Mouse (Mus musculus) stomach, embryonic 15.5 days (tissue): ENCODE measurements at regions not wholly inside any gene's neighbourhood (a gene's known extent, or its start where the extent isn't known, plus 50 kb on each side); places are given as distances from the start of the nearest gene placed in this dataset.
A peak's percentile ranks its signal among the peaks of the same experiment; 100 is the strongest.

Source experiments
- ATAC-seq: fragments of 200-750 bp; cut with Nextera tagmentation; 2 replicates; pipeline ENCODE4 v1.8.0; 2017; ENCODE audit warnings: low read depth, moderate number of reproducible peaks, moderate TSS enrichment; ENCODE audit not compliant: insufficient read depth, low FRiP score
- H3K27ac ChIP-seq: fragments of 300-500 bp; sonication (generic); 2 replicates; pipeline ENCODE4 v1.5.1; 2015; ENCODE audit warnings: mild to moderate bottlenecking, inconsistent platforms
- H3K27me3 ChIP-seq: fragments of 300-500 bp; sonication (generic); replicated peaks from 2 replicates; pipeline ENCODE4 v1.6.1; 2015; ENCODE audit warnings: inconsistent platforms
- H3K36me3 ChIP-seq: fragments of 300-500 bp; sonication (generic); 2 replicates; pipeline ENCODE4 v1.6.1; 2015; ENCODE audit warnings: inconsistent platforms
- H3K4me1 ChIP-seq: fragments of 300-500 bp; sonication (generic); 2 replicates; pipeline ENCODE4 v1.6.1; 2015; ENCODE audit warnings: inconsistent platforms
- H3K4me2 ChIP-seq: fragments of 300-500 bp; sonication (generic); 2 replicates; pipeline ENCODE4 v1.6.1; 2015; ENCODE audit warnings: mild to moderate bottlenecking, inconsistent platforms
- H3K4me3 ChIP-seq: fragments of 300-500 bp; sonication (generic); replicated peaks from 2 replicates; pipeline ENCODE4 v1.5.1; 2015; ENCODE audit warnings: inconsistent platforms
- H3K9ac ChIP-seq: fragments of 300-500 bp; sonication (generic); 2 replicates; pipeline ENCODE4 v1.6.1; 2015; ENCODE audit warnings: inconsistent platforms
- H3K9me3 ChIP-seq: fragments of 300-500 bp; sonication (generic); 2 replicates; pipeline ENCODE4 v1.6.1; 2016; ENCODE audit warnings: inconsistent platforms
- WGBS: fragments of 180-500 bp; shearing (Covaris S2); methylation state at CpG from one replicate; pipeline ENCODE4 v1.1.7; 2015; 5-methylcytosine and 5-hydroxymethylcytosine counted together

- H3K9ac ChIP-seq, result no peak overlapping the region
- H3K27me3 ChIP-seq, result no peaks in the 10 kb centered on the region
- H3K36me3 ChIP-seq, result no peaks in the 10 kb centered on the region
- no peak for ATAC-seq
- 0 out of 2 replicates have a peak, but pooled peaks cover 2% of the 10 kb centered on the region for H3K4me1 ChIP-seq
- WGBS, result 74% methylated on average over 13 of the region's 13 CpGs
- H3K4me2 ChIP-seq, result no peak overlapping the region
- H3K4me3 ChIP-seq, result no peak overlapping the region
- no peak overlapping the region for H3K27ac ChIP-seq
- H3K9me3 ChIP-seq, result no peaks in the 10 kb centered on the region
Measured at GRCm38 (mm10) chr8:10862442-10862841, 145.8 kb downstream of the Irs2 start.

- no peaks in the 10 kb centered on the region for H3K9me3 ChIP-seq
- H3K4me2 ChIP-seq, result no peak overlapping the region
- 70% methylated on average over 4 of the region's 4 CpGs for WGBS
- no peaks in the 10 kb centered on the region for H3K27me3 ChIP-seq
- ATAC-seq, result no peak
- H3K9ac ChIP-seq, result no peak overlapping the region
- no peak overlapping the region for H3K27ac ChIP-seq
- H3K36me3 ChIP-seq, result no peaks in the 10 kb centered on the region
- H3K4me3 ChIP-seq, result no peak overlapping the region
- H3K4me1 ChIP-seq, result 0 out of 2 replicates have a peak, but pooled peaks cover 4% of the 10 kb centered on the region
Measured at GRCm38 (mm10) chr8:10860810-10861209, 147.4 kb downstream of the Irs2 start.

GRCm38 (mm10) chr8:10857874-10858273, 150.4 kb downstream of the Irs2 start:
- Histone ChIP-seq H3K27me3 (no peaks in the 10 kb centered on the region), H3K27ac (no peak overlapping the region), H3K4me2 (no peak overlapping the region), H3K9me3 (no peaks in the 10 kb centered on the region), H3K4me1 (0 out of 2 replicates have a peak, but pooled peaks cover 4% of the 10 kb centered on the region), H3K4me3 (no peak overlapping the region), H3K9ac (no peak overlapping the region), H3K36me3 (no peaks in the 10 kb centered on the region)
- WGBS, result 85% methylated on average over 3 of the region's 3 CpGs
- ATAC-seq, result no peak

- Histone ChIP-seq H3K27me3 (no peaks in the 10 kb centered on the region), H3K9me3 (no peaks in the 10 kb centered on the region), H3K27ac (no peak overlapping the region; the same call in 1 of the 2 replicates), H3K4me1 (0 out of 2 replicates have a peak, but pooled peaks cover 4% of the 10 kb centered on the region), H3K36me3 (no peaks in the 10 kb centered on the region), H3K4me3 (no peak overlapping the region), H3K4me2 (no peak overlapping the region), H3K9ac (no peak overlapping the region)
- 58% methylated on average over 15 of the region's 15 CpGs for WGBS
- ATAC-seq, result peak; percentile 65
Measured at GRCm38 (mm10) chr8:10856996-10857720, 151.1 kb downstream of the Irs2 start.

- H3K27me3 ChIP-seq, result no peaks in the 10 kb centered on the region
- H3K9ac ChIP-seq, result no peak overlapping the region
- 0 out of 2 replicates have a peak, but pooled peaks cover 4% of the 10 kb centered on the region for H3K4me1 ChIP-seq
- no peaks in the 10 kb centered on the region for H3K9me3 ChIP-seq
- 87% methylated on average over 3 of the region's 3 CpGs for WGBS
- no peaks in the 10 kb centered on the region for H3K36me3 ChIP-seq
- no peak overlapping the region for H3K4me2 ChIP-seq
- no peak overlapping the region for H3K27ac ChIP-seq
- no peak for ATAC-seq
- H3K4me3 ChIP-seq, result no peak overlapping the region
Measured at GRCm38 (mm10) chr8:10855696-10856095, 152.6 kb downstream of the Irs2 start.

GRCm38 (mm10) chr8:10855131-10855530, 153.1 kb downstream of the Irs2 start:
- H3K4me2 ChIP-seq, result no peak overlapping the region
- no peak overlapping the region for H3K4me3 ChIP-seq
- 86% methylated on average over 4 of the region's 4 CpGs for WGBS
- H3K9me3 ChIP-seq, result no peaks in the 10 kb centered on the region
- no peak overlapping the region for H3K9ac ChIP-seq
- no peaks in the 10 kb centered on the region for H3K27me3 ChIP-seq
- ATAC-seq, result no peak
- H3K36me3 ChIP-seq, result no peaks in the 10 kb centered on the region
- H3K4me1 ChIP-seq, result 0 out of 2 replicates have a peak, but pooled peaks cover 4% of the 10 kb centered on the region
- no peak overlapping the region for H3K27ac ChIP-seq

- Histone ChIP-seq H3K9ac (no peak overlapping the region), H3K27ac (no peak overlapping the region), H3K4me3 (no peak overlapping the region), H3K4me2 (no peak overlapping the region), H3K27me3 (no peaks in the 10 kb centered on the region), H3K9me3 (no peaks in the 10 kb centered on the region), H3K4me1 (0 out of 2 replicates have a peak, but pooled peaks cover 4% of the 10 kb centered on the region), H3K36me3 (no peaks in the 10 kb centered on the region)
- ATAC-seq, result 0 out of 2 replicates have a peak, but pooled peaks have one; percentile 47
- WGBS, result 52% methylated on average over 6 of the region's 6 CpGs
Measured at GRCm38 (mm10) chr8:10854600-10854999, 153.7 kb downstream of the Irs2 start.

GRCm38 (mm10) chr8:10853901-10854300, 154.4 kb downstream of the Irs2 start:
- Histone ChIP-seq H3K4me2 (no peak overlapping the region), H3K4me1 (0 out of 2 replicates have a peak, but pooled peaks cover 4% of the 10 kb centered on the region), H3K4me3 (no peak overlapping the region), H3K27me3 (no peaks in the 10 kb centered on the region), H3K36me3 (no peaks in the 10 kb centered on the region), H3K27ac (no peak overlapping the region), H3K9me3 (no peaks in the 10 kb centered on the region), H3K9ac (no peak overlapping the region)
- 56% methylated on average over 5 of the region's 5 CpGs for WGBS
- ATAC-seq, result no peak

GRCm38 (mm10) chr8:10849916-10850315, 158.3 kb downstream of the Irs2 start:
- Histone ChIP-seq H3K9ac (no peak overlapping the region), H3K36me3 (no peaks in the 10 kb centered on the region), H3K9me3 (no peaks in the 10 kb centered on the region), H3K27me3 (no peaks in the 10 kb centered on the region), H3K27ac (no peak overlapping the region), H3K4me3 (no peak overlapping the region), H3K4me1 (no peaks in the 10 kb centered on the region), H3K4me2 (no peak overlapping the region)
- ATAC-seq, result no peak
- 76% methylated on average over 7 of the region's 7 CpGs for WGBS

GRCm38 (mm10) chr8:10845607-10846006, 162.7 kb downstream of the Irs2 start:
- Histone ChIP-seq H3K4me1 (no peaks in the 10 kb centered on the region), H3K36me3 (no peaks in the 10 kb centered on the region), H3K27me3 (no peaks in the 10 kb centered on the region), H3K9ac (no peak overlapping the region), H3K4me3 (no peak overlapping the region), H3K27ac (no peak overlapping the region), H3K4me2 (no peak overlapping the region), H3K9me3 (no peaks in the 10 kb centered on the region)
- 41% methylated on average over 6 of the region's 6 CpGs for WGBS
- no peak for ATAC-seq

- H3K9ac ChIP-seq, result no peak overlapping the region
- H3K36me3 ChIP-seq, result no peaks in the 10 kb centered on the region
- no peaks in the 10 kb centered on the region for H3K27me3 ChIP-seq
- H3K4me1 ChIP-seq, result no peaks in the 10 kb centered on the region
- H3K4me3 ChIP-seq, result no peak overlapping the region
- ATAC-seq, result no peak
- no peaks in the 10 kb centered on the region for H3K9me3 ChIP-seq
- no peak overlapping the region for H3K4me2 ChIP-seq
- 90% methylated on average over 12 of the region's 12 CpGs for WGBS
- no peak overlapping the region for H3K27ac ChIP-seq
Measured at GRCm38 (mm10) chr8:10840853-10841531, 167.3 kb downstream of the Irs2 start.

GRCm38 (mm10) chr8:10840044-10840443, 168.2 kb downstream of the Irs2 start:
- Histone ChIP-seq H3K36me3 (no peaks in the 10 kb centered on the region), H3K4me2 (no peak overlapping the region), H3K9me3 (no peaks in the 10 kb centered on the region), H3K27me3 (no peaks in the 10 kb centered on the region), H3K4me1 (no peaks in the 10 kb centered on the region), H3K27ac (no peak overlapping the region), H3K9ac (no peak overlapping the region), H3K4me3 (no peak overlapping the region)
- WGBS, result 89% methylated on average over 1 of the region's 1 CpGs
- ATAC-seq, result no peak
